Mouse (Mus musculus) myocyte (in vitro differentiated cells): ENCODE results near the gene Celf2. TPM values are rescaled to one million over a fixed set of nuclear protein-coding genes. Genes with fewer than 3 reads are reported as not detected.

Experiments
- H3K27me3 ChIP-seq: one replicate; pipeline ENCODE4 v1.6.1; 2011; ENCODE audit not compliant: control insufficient read depth, insufficient read depth, insufficient read length
- H3K36me3 ChIP-seq: one replicate; pipeline ENCODE4 v1.6.1; 2011; ENCODE audit not compliant: control insufficient read depth, insufficient read depth
- H3K4me2 ChIP-seq: one replicate; pipeline ENCODE4 v1.6.1; 2011; ENCODE audit warnings: low read depth, control low read depth
- H3K4me3 ChIP-seq: one replicate; pipeline ENCODE4 v1.5.1; 2011; ENCODE audit warnings: mild to moderate bottlenecking, control low read depth, moderate library complexity
- H3K79me2 ChIP-seq: one replicate; pipeline ENCODE4 v1.6.1; 2011; ENCODE audit not compliant: control insufficient read depth, insufficient read depth
- H3ac ChIP-seq: one replicate; pipeline ENCODE4 v1.6.1; 2011; ENCODE audit not compliant: control insufficient read depth, insufficient read length
- CEBPB ChIP-seq: IDR thresholded peaks from 2 replicates; pipeline ENCODE4 v1.6.1; 2011; ENCODE audit warnings: mild to moderate bottlenecking, moderate library complexity; ENCODE audit not compliant: poor library complexity, insufficient read depth, severe bottlenecking
- E2F4 ChIP-seq: IDR thresholded peaks from one replicate; pipeline ENCODE4 v1.6.1; 2011; ENCODE audit warnings: mild to moderate bottlenecking, control low read depth, moderate library complexity; ENCODE audit not compliant: insufficient read depth
- MAX ChIP-seq: IDR thresholded peaks from one replicate; pipeline ENCODE4 v1.6.1; 2011; ENCODE audit warnings: low read depth, mild to moderate bottlenecking, control low read depth
- MYOD1 ChIP-seq, 3 experiments: IDR thresholded peaks; one replicate each; pipeline ENCODE4 v1.6.1; 2011; ENCODE audit warnings: control low read depth in 2 of 3, low read depth in 2 of 3, mild to moderate bottlenecking in 2 of 3, moderate library complexity in 1 of 3; ENCODE audit not compliant: insufficient read length in 2 of 3, control insufficient read depth in 1 of 3
- MYOG ChIP-seq, 3 experiments: IDR thresholded peaks; one replicate each; pipeline ENCODE4 v1.6.1; 2011; ENCODE audit warnings: control low read depth in 2 of 3, low read depth in 2 of 3, mild to moderate bottlenecking in 2 of 3; ENCODE audit not compliant: insufficient read length in 2 of 3, control insufficient read depth in 1 of 3, insufficient read depth in 1 of 3
- POLR2A ChIP-seq: IDR thresholded peaks from one replicate; pipeline ENCODE4 v1.6.1; 2011; ENCODE audit warnings: low read depth, mild to moderate bottlenecking, control low read depth, moderate library complexity; ENCODE audit not compliant: insufficient read length
- POLR2AphosphoS2 ChIP-seq: IDR thresholded peaks from one replicate; pipeline ENCODE4 v1.6.1; 2011; ENCODE audit warnings: low read depth, control low read depth; ENCODE audit not compliant: insufficient read length
- REST ChIP-seq: IDR thresholded peaks from one replicate; pipeline ENCODE4 v1.6.1; 2011; ENCODE audit warnings: mild to moderate bottlenecking, control low read depth, moderate library complexity; ENCODE audit not compliant: insufficient read depth, insufficient read length
- SRF ChIP-seq: IDR thresholded peaks from one replicate; pipeline ENCODE4 v1.6.1; 2011; ENCODE audit warnings: low read depth; ENCODE audit not compliant: control insufficient read depth, insufficient read length
- TCF12 ChIP-seq: IDR thresholded peaks from one replicate; pipeline ENCODE4 v1.6.1; 2011; ENCODE audit warnings: mild to moderate bottlenecking, control low read depth; ENCODE audit not compliant: poor library complexity, insufficient read depth, severe bottlenecking
- TCF3 ChIP-seq: IDR thresholded peaks from one replicate; pipeline ENCODE4 v1.6.1; 2011; ENCODE audit warnings: low read depth, control low read depth; ENCODE audit not compliant: insufficient read length
- USF1 ChIP-seq: IDR thresholded peaks from one replicate; pipeline ENCODE4 v1.6.1; 2011; ENCODE audit warnings: low read depth, mild to moderate bottlenecking, control low read depth, moderate library complexity
- polyA plus RNA-seq: library from polyadenylated mRNA; unstranded; fragments of >200 nt; fragmentation: generic; extraction: Trizol; gene quantifications from one replicate; pipeline ENCODE4 v1.2.1, GENCODE M21; 2012; ENCODE audit warnings: missing spikeins

Celf2 gene
- polyA plus RNA-seq, 1 experiment, result 30.1 TPM

DNA sequence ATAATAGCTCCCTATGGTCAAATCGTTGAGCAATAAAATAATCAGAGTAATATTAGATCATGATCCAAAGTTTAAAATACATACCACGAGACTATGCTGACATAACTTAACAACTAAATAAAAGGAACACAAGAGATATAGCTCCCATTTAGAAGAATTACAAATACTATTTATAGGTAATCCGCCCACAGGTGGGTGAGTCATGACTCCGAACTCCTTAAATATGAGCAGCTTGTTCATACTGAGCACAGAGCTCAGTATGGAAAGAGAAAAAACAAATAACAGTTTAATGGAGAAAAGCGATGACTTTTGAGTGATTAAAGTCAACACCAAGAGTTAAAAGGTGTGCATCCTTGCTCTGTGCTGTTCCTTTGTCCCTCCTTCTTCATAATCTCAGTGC lies 458.3 kb downstream of the Celf2 start:
- Histone ChIP-seq H3K79me2 (no peaks in the 10 kb centered on the region), H3K4me3 (no peak overlapping the region), H3K27me3 (no peaks in the 10 kb centered on the region), H3K36me3 (no peaks in the 10 kb centered on the region), H3ac (no peak overlapping the region), H3K4me2 (no peak overlapping the region)
- TF ChIP-seq CEBPB, result no peak
- TF ChIP-seq POLR2AphosphoS2, result no peak
- TF ChIP-seq TCF12, result no peak
- TF ChIP-seq MYOD1 (IDR thresholded peaks at IDR 0.05; ENCODE audit: control insufficient read depth in 1 of 3, insufficient read length in 2 of 3, low read depth in 2 of 3), result no peak
- no peak for TF ChIP-seq TCF3
- TF ChIP-seq E2F4, result no peak
- no peak for TF ChIP-seq POLR2A
- no peak for TF ChIP-seq MAX
- TF ChIP-seq SRF, result no peak
- no peak for TF ChIP-seq MYOG (IDR thresholded peaks at IDR 0.05; ENCODE audit: control insufficient read depth in 1 of 3, insufficient read depth in 1 of 3, insufficient read length in 2 of 3, low read depth in 2 of 3)
- TF ChIP-seq USF1, result no peak
- no peak for TF ChIP-seq REST

DNA sequence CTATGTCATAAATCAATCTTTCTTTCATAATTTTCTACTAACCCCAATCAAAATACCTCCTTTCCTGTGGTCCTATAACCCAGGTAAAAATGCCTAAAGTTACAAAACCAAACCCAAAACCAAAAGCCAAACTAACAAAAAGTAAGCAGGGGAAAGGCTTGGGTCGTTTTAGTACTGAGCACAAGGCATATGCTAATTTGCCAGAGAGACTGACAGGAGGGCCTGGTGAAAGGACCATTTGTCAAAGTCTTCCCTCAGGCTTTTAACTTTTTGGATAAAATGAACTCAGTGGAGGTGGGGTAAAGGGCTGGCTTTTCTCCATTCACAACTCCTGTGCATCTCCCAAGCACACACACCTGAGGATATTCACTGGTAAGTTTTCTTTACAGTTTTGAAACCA lies 463.2 kb downstream of the Celf2 start:
- no peak overlapping the region for H3K4me2 ChIP-seq
- H3K79me2 ChIP-seq, result no peaks in the 10 kb centered on the region
- no peak for TF ChIP-seq CEBPB
- TF ChIP-seq POLR2AphosphoS2, result no peak
- no peak for TF ChIP-seq POLR2A
- no peaks in the 10 kb centered on the region for H3K27me3 ChIP-seq
- H3ac ChIP-seq, result no peak overlapping the region
- no peak overlapping the region for H3K4me3 ChIP-seq
- no peaks in the 10 kb centered on the region for H3K36me3 ChIP-seq

DNA sequence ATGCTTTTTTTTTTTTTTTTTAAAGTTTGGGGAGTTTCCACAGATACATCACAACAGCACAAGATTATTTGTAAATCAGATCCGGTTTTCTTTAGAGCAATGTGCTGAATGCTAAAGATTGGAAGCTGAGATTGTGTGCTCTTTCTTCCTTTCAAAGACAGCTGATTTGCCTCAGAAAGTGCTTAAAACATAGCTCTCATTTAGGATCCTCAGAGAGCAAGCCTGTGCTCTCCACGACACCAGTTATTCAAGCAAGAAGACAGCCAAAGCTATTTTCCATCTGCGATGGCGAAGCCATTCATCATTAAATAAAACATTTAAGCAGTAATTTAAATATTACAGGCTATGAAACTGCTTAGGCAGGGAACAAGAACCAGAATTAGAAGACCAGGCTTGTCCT lies 463.8 kb downstream of the Celf2 start:
- Histone ChIP-seq H3ac (no peak overlapping the region), H3K79me2 (no peaks in the 10 kb centered on the region), H3K27me3 (no peaks in the 10 kb centered on the region), H3K4me2 (no peak overlapping the region), H3K36me3 (no peaks in the 10 kb centered on the region), H3K4me3 (no peak overlapping the region)
- TF ChIP-seq MYOD1 (IDR thresholded peaks at IDR 0.05; ENCODE audit: control insufficient read depth in 1 of 3, insufficient read length in 2 of 3, low read depth in 2 of 3) (no peak), REST (no peak), MAX (no peak), USF1 (no peak), CEBPB (no peak), E2F4 (no peak), TCF3 (no peak), POLR2AphosphoS2 (no peak), TCF12 (no peak), MYOG (IDR thresholded peaks at IDR 0.05; ENCODE audit: control insufficient read depth in 1 of 3, insufficient read depth in 1 of 3, insufficient read length in 2 of 3, low read depth in 2 of 3) (no peak), SRF (no peak), POLR2A (no peak)

DNA sequence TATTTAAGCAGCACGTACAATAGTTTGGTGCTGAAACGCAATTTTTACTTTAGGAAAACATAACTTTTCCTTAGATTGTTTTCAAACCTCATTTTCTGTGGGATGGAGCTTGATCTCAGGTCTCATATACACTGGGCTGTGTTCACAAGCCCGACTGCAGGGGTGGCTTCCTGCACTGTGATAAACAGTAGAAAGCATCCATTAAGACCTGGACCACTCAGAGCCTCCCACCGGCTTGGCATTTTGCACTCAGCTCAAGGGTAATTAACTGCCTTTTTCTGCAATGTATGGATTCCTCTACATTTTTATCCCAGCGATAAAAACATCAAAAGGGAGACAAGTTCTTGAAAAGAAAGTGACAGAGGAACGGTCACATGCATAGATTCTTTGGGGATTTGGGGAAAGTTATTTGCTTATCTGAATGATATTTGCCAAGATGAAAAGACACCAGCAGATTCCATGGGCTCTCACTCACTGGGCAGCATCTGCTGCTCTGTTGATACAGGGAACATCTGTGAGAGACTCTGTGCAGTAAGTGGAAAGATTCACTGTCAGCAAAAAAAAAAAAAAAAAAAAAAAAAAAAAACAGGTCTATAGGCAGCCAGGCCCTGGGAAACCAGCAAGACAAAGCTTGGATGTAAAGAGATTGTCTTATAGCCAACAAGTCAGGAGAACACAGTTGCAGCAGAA lies 465.4 kb downstream of the Celf2 start:
- H3K79me2 ChIP-seq, result no peaks in the 10 kb centered on the region
- H3K27me3 ChIP-seq, result no peaks in the 10 kb centered on the region
- no peak overlapping the region for H3ac ChIP-seq
- no peak overlapping the region for H3K4me3 ChIP-seq
- TF ChIP-seq CEBPB (no peak), MAX (no peak), MYOD1 (IDR thresholded peaks at IDR 0.05; ENCODE audit: control insufficient read depth in 1 of 3, insufficient read length in 2 of 3, low read depth in 2 of 3) (no peak), POLR2AphosphoS2 (no peak), USF1 (no peak), REST (no peak), E2F4 (no peak), TCF3 (no peak), SRF (no peak), TCF12 (no peak), POLR2A (no peak), MYOG (IDR thresholded peaks at IDR 0.05; ENCODE audit: control insufficient read depth in 1 of 3, insufficient read depth in 1 of 3, insufficient read length in 2 of 3, low read depth in 2 of 3) (no peak)
- H3K4me2 ChIP-seq, result no peak overlapping the region
- no peaks in the 10 kb centered on the region for H3K36me3 ChIP-seq

DNA sequence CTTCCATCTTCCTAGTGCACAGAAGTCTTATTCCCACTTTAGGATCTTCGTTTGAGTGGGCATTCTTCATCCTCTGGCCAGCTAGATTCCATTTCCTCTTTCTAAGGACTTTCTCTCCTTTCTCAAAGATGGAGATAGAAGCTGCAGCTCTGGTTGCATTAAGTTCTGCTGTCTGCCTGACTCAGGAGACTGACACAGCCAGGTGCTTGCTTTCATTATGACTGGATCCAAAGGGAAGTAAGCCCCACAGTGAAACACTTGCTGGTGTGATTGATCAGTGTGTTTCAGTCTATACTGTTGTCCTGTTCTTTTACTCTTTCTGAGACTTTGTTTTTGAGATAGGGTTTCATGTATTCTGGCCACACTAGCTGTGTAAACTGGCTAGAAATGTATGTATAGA lies 468.4 kb downstream of the Celf2 start:
- no peak overlapping the region for H3ac ChIP-seq
- H3K79me2 ChIP-seq, result no peaks in the 10 kb centered on the region
- H3K4me2 ChIP-seq, result no peak overlapping the region
- H3K27me3 ChIP-seq, result no peaks in the 10 kb centered on the region
- H3K4me3 ChIP-seq, result no peak overlapping the region
- H3K36me3 ChIP-seq, result no peaks in the 10 kb centered on the region
- TF ChIP-seq MYOG (IDR thresholded peaks at IDR 0.05; ENCODE audit: control insufficient read depth in 1 of 3, insufficient read depth in 1 of 3, insufficient read length in 2 of 3, low read depth in 2 of 3), result no peak
- no peak for TF ChIP-seq POLR2AphosphoS2
- TF ChIP-seq MYOD1 (IDR thresholded peaks at IDR 0.05; ENCODE audit: control insufficient read depth in 1 of 3, insufficient read length in 2 of 3, low read depth in 2 of 3), result peak in 2 of 3 experiments; percentile 75 to 78
- no peak for TF ChIP-seq TCF12
